Mouse (Mus musculus) bone marrow, adult 2 months (tissue): Measurements from ENCODE around the gene Jph3.
A peak's percentile ranks its signal among the peaks of the same experiment; 100 is the strongest.

Experiments
- CTCF ChIP-seq: fragments of 200-500 bp; IDR thresholded peaks from 2 replicates; pipeline ENCODE4 v1.5.1; 2011; ENCODE audit warnings: low read length, control low read depth; ENCODE audit not compliant: control insufficient read depth, insufficient read depth
- POLR2A ChIP-seq: fragments of 200-500 bp; IDR thresholded peaks from 2 replicates; pipeline ENCODE4 v1.6.1; 2011; ENCODE audit warnings: low read depth, mild to moderate bottlenecking, control low read depth, low read length, borderline replicate concordance; ENCODE audit not compliant: control insufficient read depth

DNA sequence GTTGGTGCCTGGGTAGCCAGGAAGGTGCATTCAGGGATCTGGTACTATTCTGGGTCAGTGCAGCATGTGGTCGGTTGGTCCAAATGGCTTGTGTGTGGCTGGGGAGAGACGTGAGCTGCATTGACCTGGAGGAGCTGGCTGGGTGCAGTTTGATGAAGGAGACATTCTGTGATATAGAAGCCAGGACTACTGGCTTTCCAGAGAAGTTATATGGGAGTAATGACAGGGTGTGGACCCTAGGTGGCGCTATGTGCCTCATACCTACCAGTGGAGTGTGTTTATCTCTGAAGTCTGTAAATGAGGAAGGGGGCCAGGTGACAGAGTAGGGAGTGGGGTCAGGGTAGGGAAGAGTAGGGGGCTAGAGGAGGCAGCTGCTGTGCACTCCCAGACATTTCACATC, 21.1 kb downstream of the Jph3 start:
- TF ChIP-seq CTCF (peak; percentile 30; the same call in 1 of the 2 replicates), POLR2A (no peak)
